Mouse (Mus musculus) midbrain, embryonic 13.5 days (tissue): ENCODE results near the gene Cs. TPM values are rescaled to one million over a fixed set of nuclear protein-coding genes. Genes with fewer than 3 reads are reported as not detected.
"Not testable (repeated sequence)": the region's sequence is repeated elsewhere in the genome, so short reads cannot be mapped to it uniquely, and the experiment has no call there.

ENCODE experiments used
- ATAC-seq: fragments of 200-750 bp; cut with Nextera tagmentation; 2 replicates; pipeline ENCODE4 v1.8.0; 2017; ENCODE audit warnings: mild to moderate bottlenecking, moderate TSS enrichment, moderate library complexity
- H3K27ac ChIP-seq: fragments of 300-500 bp; sonication (generic); 2 replicates; pipeline ENCODE4 v1.5.1; 2015; ENCODE audit warnings: inconsistent platforms, mild to moderate bottlenecking, moderate library complexity
- H3K27me3 ChIP-seq: fragments of 300-500 bp; sonication (generic); 2 replicates; pipeline ENCODE4 v1.6.1; 2015; ENCODE audit warnings: mild to moderate bottlenecking, inconsistent platforms
- H3K36me3 ChIP-seq: fragments of 300-500 bp; sonication (generic); 2 replicates; pipeline ENCODE4 v1.6.1; 2015; ENCODE audit warnings: mild to moderate bottlenecking, inconsistent platforms
- H3K4me1 ChIP-seq: fragments of 300-500 bp; sonication (generic); replicated peaks from 2 replicates; pipeline ENCODE4 v1.6.1; 2015; ENCODE audit warnings: inconsistent platforms
- H3K4me2 ChIP-seq: fragments of 300-500 bp; sonication (generic); replicated peaks from 2 replicates; pipeline ENCODE4 v1.6.1; 2015; ENCODE audit warnings: moderate library complexity, mild to moderate bottlenecking, inconsistent platforms
- H3K4me3 ChIP-seq: fragments of 300-500 bp; sonication (generic); replicated peaks from 2 replicates; pipeline ENCODE4 v1.5.1; 2015; ENCODE audit warnings: mild to moderate bottlenecking, inconsistent platforms
- H3K9ac ChIP-seq: fragments of 300-500 bp; sonication (generic); replicated peaks from 2 replicates; pipeline ENCODE4 v1.6.1; 2015; ENCODE audit warnings: mild to moderate bottlenecking, inconsistent platforms
- H3K9me3 ChIP-seq: fragments of 300-500 bp; sonication (generic); 2 replicates; pipeline ENCODE4 v1.6.1; 2016; ENCODE audit warnings: mild to moderate bottlenecking, inconsistent platforms
- WGBS: fragments of 180-500 bp; shearing (Covaris S2); methylation state at CpG from one replicate; pipeline ENCODE4 v1.1.7; 2015; 5-methylcytosine and 5-hydroxymethylcytosine counted together
- polyA plus RNA-seq: library from polyadenylated mRNA; unstranded; fragments of >200 nt; fragmentation: Nextera tagmentation; extraction: Ambion mirVana; gene quantifications from 2 replicates; pipeline ENCODE4 v1.2.1, GENCODE M21; 2015

Gene Cs
- polyA plus RNA-seq, 1 experiment from 2014 or later, result 225 TPM

- Histone ChIP-seq H3K27me3 (no peaks in the 10 kb centered on the region), H3K36me3 (peaks cover 69% of the 10 kb centered on the region), H3K27ac (no peak overlapping the region), H3K4me1 (0 out of 2 replicates have a peak, but pooled peaks cover 6% of the 10 kb centered on the region), H3K9ac (0 out of 2 replicates have a peak overlapping the region, but pooled peaks have one; percentile 10), H3K4me3 (no peak overlapping the region), H3K9me3 (no peaks in the 10 kb centered on the region), H3K4me2 (no peak overlapping the region)
- 0 out of 2 replicates have a peak, but pooled peaks have one; percentile 24 for ATAC-seq
- 77% methylated on average over 11 of the region's 11 CpGs for WGBS
These were observed 27.4 kb upstream of the Cs start for GRCm38 (mm10) chr10:128310177-128310576.

GRCm38 (mm10) chr10:128310902-128311301, 26.6 kb upstream of the Cs start:
- Histone ChIP-seq H3K4me1 (0 out of 2 replicates have a peak, but pooled peaks cover 6% of the 10 kb centered on the region), H3K4me2 (no peak overlapping the region), H3K9ac (no peak overlapping the region), H3K36me3 (peaks cover 76% of the 10 kb centered on the region), H3K4me3 (no peak overlapping the region), H3K27ac (no peak overlapping the region), H3K9me3 (no peaks in the 10 kb centered on the region), H3K27me3 (no peaks in the 10 kb centered on the region)
- 91% methylated on average over 4 of the region's 4 CpGs for WGBS
- ATAC-seq, result no peak

- H3K4me3 ChIP-seq, result no peak overlapping the region
- no peaks in the 10 kb centered on the region for H3K9me3 ChIP-seq
- H3K4me1 ChIP-seq, result no peaks in the 10 kb centered on the region
- no peak for ATAC-seq
- no peak overlapping the region for H3K27ac ChIP-seq
- WGBS, result 93% methylated on average over 8 of the region's 8 CpGs
- no peak overlapping the region for H3K4me2 ChIP-seq
- H3K27me3 ChIP-seq, result no peaks in the 10 kb centered on the region
- no peak overlapping the region for H3K9ac ChIP-seq
- peaks cover 92% of the 10 kb centered on the region for H3K36me3 ChIP-seq
These were observed 22.0 kb upstream of the Cs start for GRCm38 (mm10) chr10:128315578-128315977.

- 59% methylated on average over 12 of the region's 12 CpGs for WGBS
- peak overlapping the region; percentile 96 for H3K9ac ChIP-seq
- peak overlapping the region; percentile 91 for H3K4me2 ChIP-seq
- H3K27me3 ChIP-seq, result no peaks in the 10 kb centered on the region
- H3K4me3 ChIP-seq, result peak overlapping the region; percentile 85
- H3K4me1 ChIP-seq, result peaks cover 20% of the 10 kb centered on the region
- no peaks in the 10 kb centered on the region for H3K9me3 ChIP-seq
- H3K36me3 ChIP-seq, result peaks cover 60% of the 10 kb centered on the region
- H3K27ac ChIP-seq, result peak overlapping the region; percentile 36
- no peak; the same call in 1 of the 2 replicates for ATAC-seq
These were observed 15.9 kb upstream of the Cs start for GRCm38 (mm10) chr10:128321641-128322040.

GRCm38 (mm10) chr10:128322141-128323108, 15.1 kb upstream of the Cs start, which contains the start of gene Cnpy2:
Gene Cnpy2 (plus strand): TSS chr10:128322459.
- WGBS, result under 1% methylated on average over 40 of the region's 40 CpGs
- peak within 1 kb of the TSS; percentile 92 for H3K27ac ChIP-seq
- H3K4me2 ChIP-seq, result peak within 1 kb of the TSS; percentile 91
- H3K27me3 ChIP-seq, result no peaks in the 10 kb centered on the region
- H3K4me1 ChIP-seq, result peaks cover 20% of the 10 kb centered on the region
- H3K36me3 ChIP-seq, result peaks cover 61% of the 10 kb centered on the region
- H3K9me3 ChIP-seq, result no peaks in the 10 kb centered on the region
- peak within 1 kb of the TSS; percentile 96 for H3K9ac ChIP-seq
- peak; percentile 96 for ATAC-seq
- H3K4me3 ChIP-seq, result peak within 1 kb of the TSS; percentile 85

GRCm38 (mm10) chr10:128323516-128323915, 14.0 kb upstream of the Cs start:
- ATAC-seq, result no peak
- peaks cover 61% of the 10 kb centered on the region for H3K36me3 ChIP-seq
- peak overlapping the region; percentile 85 for H3K4me3 ChIP-seq
- no peaks in the 10 kb centered on the region for H3K27me3 ChIP-seq
- H3K4me1 ChIP-seq, result peaks cover 20% of the 10 kb centered on the region
- no peaks in the 10 kb centered on the region for H3K9me3 ChIP-seq
- H3K4me2 ChIP-seq, result peak overlapping the region; percentile 91
- no peak overlapping the region for H3K27ac ChIP-seq
- WGBS, result 89% methylated on average over 8 of the region's 8 CpGs
- H3K9ac ChIP-seq, result peak overlapping the region; percentile 96

- Histone ChIP-seq H3K4me2 (no peak overlapping the region), H3K9me3 (no peaks in the 10 kb centered on the region), H3K4me1 (peaks cover 16% of the 10 kb centered on the region), H3K4me3 (no peak overlapping the region), H3K27me3 (no peaks in the 10 kb centered on the region), H3K27ac (no peak overlapping the region), H3K36me3 (peaks cover 45% of the 10 kb centered on the region), H3K9ac (no peak overlapping the region)
- WGBS, result 95% methylated on average over 8 of the region's 8 CpGs
- ATAC-seq, result no peak
These were observed 10.7 kb upstream of the Cs start for GRCm38 (mm10) chr10:128326825-128327224.

- 90% methylated on average over 10 of the region's 10 CpGs for WGBS
- H3K27me3 ChIP-seq, result no peaks in the 10 kb centered on the region
- no peaks in the 10 kb centered on the region for H3K9me3 ChIP-seq
- H3K4me2 ChIP-seq, result no peak overlapping the region
- ATAC-seq, result no peak
- peaks cover 45% of the 10 kb centered on the region for H3K36me3 ChIP-seq
- peaks cover 15% of the 10 kb centered on the region for H3K4me1 ChIP-seq
- no peak overlapping the region for H3K27ac ChIP-seq
- no peak overlapping the region for H3K9ac ChIP-seq
- no peak overlapping the region for H3K4me3 ChIP-seq
These were observed 9.9 kb upstream of the Cs start for GRCm38 (mm10) chr10:128327610-128328009.

GRCm38 (mm10) chr10:128332358-128333249, 4.9 kb upstream of the Cs start:
- H3K27ac ChIP-seq, H3K4me3 ChIP-seq, H3K9me3 ChIP-seq, H3K4me2 ChIP-seq, H3K9ac ChIP-seq, ATAC-seq, H3K27me3 ChIP-seq, H3K4me1 ChIP-seq: not testable (repeated sequence)
- WGBS, result 75% methylated on average over 6 of the region's 6 CpGs
- H3K36me3 ChIP-seq, result peaks cover 17% of the 10 kb centered on the region

- Histone ChIP-seq H3K27ac (no peak overlapping the region), H3K36me3 (peaks cover 3% of the 10 kb centered on the region; the same call in 1 of the 2 replicates), H3K27me3 (no peaks in the 10 kb centered on the region), H3K4me1 (peaks cover 24% of the 10 kb centered on the region), H3K9me3 (no peaks in the 10 kb centered on the region), H3K4me3 (no peak overlapping the region), H3K4me2 (no peak overlapping the region), H3K9ac (no peak overlapping the region)
- 8% methylated on average over 4 of the region's 4 CpGs for WGBS
- ATAC-seq, result no peak
These were observed 2.0 kb upstream of the Cs start for GRCm38 (mm10) chr10:128335582-128335981.

GRCm38 (mm10) chr10:128336195-128336594, 1.3 kb upstream of the Cs start:
- WGBS, result 94% methylated on average over 3 of the region's 3 CpGs

More at GRCm38 (mm10) chr10:128336195-128336594, 1.3 kb upstream of the Cs start:
- H3K9ac ChIP-seq, result no peak overlapping the region
- H3K27ac ChIP-seq, result no peak overlapping the region
- peak overlapping the region; percentile 94; the same call in 1 of the 2 replicates for H3K4me3 ChIP-seq
- H3K9me3 ChIP-seq, result no peaks in the 10 kb centered on the region
- H3K27me3 ChIP-seq, result no peaks in the 10 kb centered on the region
- H3K4me1 ChIP-seq, result peaks cover 27% of the 10 kb centered on the region
- H3K36me3 ChIP-seq, result peaks cover 3% of the 10 kb centered on the region; the same call in 1 of the 2 replicates
- ATAC-seq, result no peak
- H3K4me2 ChIP-seq, result no peak overlapping the region
